Mouse (Mus musculus): Measurements from ENCODE around the gene Lrrc55. TPM values are rescaled to one million over a fixed set of nuclear protein-coding genes. Genes with fewer than 3 reads are reported as not detected.

Lrrc55 gene
- polyA plus RNA-seq, 1 experiment = not detected

DNA sequence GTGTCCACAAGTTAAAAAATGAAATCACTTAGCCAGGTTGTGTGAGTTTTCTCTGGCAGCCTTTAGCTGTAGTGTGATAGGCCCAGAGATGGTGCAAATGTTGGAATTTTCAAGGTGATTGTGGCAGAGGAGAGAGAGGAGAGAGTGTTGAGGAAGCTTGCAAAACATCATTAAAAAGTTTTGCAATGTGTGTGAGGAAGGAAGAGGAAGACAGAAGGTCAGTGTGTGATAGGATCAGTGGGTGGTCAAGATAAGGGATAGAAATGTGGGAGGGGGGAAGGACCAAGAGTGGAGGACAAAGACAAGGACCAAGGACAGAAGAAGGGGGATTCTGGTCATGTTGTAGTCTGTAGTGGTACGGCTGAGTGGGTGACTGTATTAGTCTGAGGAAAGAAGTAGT is 46.6 kb downstream of the Lrrc55 start:
- Histone ChIP-seq H3K27me3 (ENCODE audit: control insufficient read depth, insufficient read depth, low read length, poor library complexity, severe bottlenecking) (no peaks in the 10 kb centered on the region), H3K9ac (ENCODE audit: low read depth, poor library complexity, severe bottlenecking) (no peak overlapping the region), H3K4me3 (ENCODE audit: low read depth, low read length) (no peak overlapping the region), H3K27ac (ENCODE audit: insufficient read depth, low read length) (no peak overlapping the region), H3K4me1 (ENCODE audit: control insufficient read depth, insufficient read depth, low read length) (no peaks in the 10 kb centered on the region), H3K9me3 (replicated peaks; ENCODE audit: control insufficient read depth, insufficient read depth, low read length, poor library complexity, severe bottlenecking) (no peaks in the 10 kb centered on the region), H3K36me3 (ENCODE audit: control insufficient read depth, insufficient read depth, low read length, poor library complexity, severe bottlenecking) (no peaks in the 10 kb centered on the region)
- TF ChIP-seq CTCF (IDR thresholded peaks at IDR 0.05; ENCODE audit: low read depth, low read length) (no peak), POLR2A (IDR thresholded peaks at IDR 0.05; ENCODE audit: insufficient read depth, low read length) (no peak), EP300 (IDR thresholded peaks at IDR 0.05; ENCODE audit: insufficient read depth, low read depth, low read length) (no peak)

DNA sequence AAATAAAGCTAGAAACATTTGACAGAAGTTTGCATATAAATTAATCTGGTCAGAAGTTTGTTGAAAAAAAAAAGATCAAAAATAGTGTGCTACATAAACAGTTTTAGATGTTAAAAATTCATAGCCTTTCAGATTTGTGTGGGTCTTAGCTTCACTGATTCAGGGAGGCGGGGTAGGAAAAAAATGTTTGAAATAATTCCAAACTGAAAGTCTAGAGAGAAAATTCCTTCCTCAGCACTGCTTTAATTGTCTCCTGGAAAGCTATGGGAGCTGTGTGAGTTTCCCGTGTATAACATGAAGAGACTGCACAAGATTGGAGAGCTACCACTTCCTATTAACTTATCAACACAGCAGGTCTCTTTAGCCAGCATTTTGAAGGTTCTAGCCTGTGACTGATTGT is 49.5 kb downstream of the Lrrc55 start:
- Histone ChIP-seq H3K9me3 (replicated peaks; ENCODE audit: control insufficient read depth, insufficient read depth, low read length, poor library complexity, severe bottlenecking) (no peaks in the 10 kb centered on the region), H3K27ac (ENCODE audit: insufficient read depth, low read length) (no peak overlapping the region), H3K27me3 (ENCODE audit: control insufficient read depth, insufficient read depth, low read length, poor library complexity, severe bottlenecking) (no peaks in the 10 kb centered on the region), H3K4me1 (ENCODE audit: control insufficient read depth, insufficient read depth, low read length) (no peaks in the 10 kb centered on the region), H3K4me3 (ENCODE audit: low read depth, low read length) (no peak overlapping the region), H3K36me3 (ENCODE audit: control insufficient read depth, insufficient read depth, low read length, poor library complexity, severe bottlenecking) (no peaks in the 10 kb centered on the region), H3K9ac (ENCODE audit: low read depth, poor library complexity, severe bottlenecking) (no peak overlapping the region)
- TF ChIP-seq EP300 (IDR thresholded peaks at IDR 0.05; ENCODE audit: insufficient read depth, low read depth, low read length) (no peak), CTCF (IDR thresholded peaks at IDR 0.05; ENCODE audit: low read depth, low read length) (no peak), POLR2A (IDR thresholded peaks at IDR 0.05; ENCODE audit: insufficient read depth, low read length) (no peak)

DNA sequence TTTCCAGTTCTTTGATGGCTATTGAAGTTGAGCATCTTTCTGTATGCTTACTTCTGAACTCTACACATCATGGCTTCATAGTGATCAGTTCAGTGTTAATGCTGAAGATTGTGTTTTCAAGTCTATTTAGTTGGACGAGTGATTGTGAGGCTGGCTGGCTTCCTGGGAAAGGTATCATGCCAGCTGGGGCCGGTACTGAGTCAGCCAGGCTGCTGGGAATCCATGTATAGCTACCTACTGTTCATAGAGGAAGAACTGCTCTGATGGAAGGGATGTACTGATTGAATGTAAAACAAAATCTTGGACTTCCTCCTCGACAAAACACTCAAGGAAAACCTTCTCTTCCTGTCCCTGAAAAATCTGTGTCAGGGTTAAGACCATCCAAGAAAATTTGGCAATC is 51.7 kb downstream of the Lrrc55 start:
- H3K4me3 ChIP-seq (ENCODE audit: low read depth, low read length) = no peak overlapping the region
- no peak for TF ChIP-seq CTCF (IDR thresholded peaks at IDR 0.05; ENCODE audit: low read depth, low read length)
- no peak for TF ChIP-seq POLR2A (IDR thresholded peaks at IDR 0.05; ENCODE audit: insufficient read depth, low read length)
- no peak for TF ChIP-seq EP300 (IDR thresholded peaks at IDR 0.05; ENCODE audit: insufficient read depth, low read depth, low read length)
- H3K27ac ChIP-seq (ENCODE audit: insufficient read depth, low read length) = no peak overlapping the region
- no peaks in the 10 kb centered on the region for H3K36me3 ChIP-seq (ENCODE audit: control insufficient read depth, insufficient read depth, low read length, poor library complexity, severe bottlenecking)
- H3K27me3 ChIP-seq (ENCODE audit: control insufficient read depth, insufficient read depth, low read length, poor library complexity, severe bottlenecking) = no peaks in the 10 kb centered on the region
- no peaks in the 10 kb centered on the region for H3K9me3 ChIP-seq (replicated peaks; ENCODE audit: control insufficient read depth, insufficient read depth, low read length, poor library complexity, severe bottlenecking)
- H3K4me1 ChIP-seq (ENCODE audit: control insufficient read depth, insufficient read depth, low read length) = no peaks in the 10 kb centered on the region
- H3K9ac ChIP-seq (ENCODE audit: low read depth, poor library complexity, severe bottlenecking) = no peak overlapping the region

DNA sequence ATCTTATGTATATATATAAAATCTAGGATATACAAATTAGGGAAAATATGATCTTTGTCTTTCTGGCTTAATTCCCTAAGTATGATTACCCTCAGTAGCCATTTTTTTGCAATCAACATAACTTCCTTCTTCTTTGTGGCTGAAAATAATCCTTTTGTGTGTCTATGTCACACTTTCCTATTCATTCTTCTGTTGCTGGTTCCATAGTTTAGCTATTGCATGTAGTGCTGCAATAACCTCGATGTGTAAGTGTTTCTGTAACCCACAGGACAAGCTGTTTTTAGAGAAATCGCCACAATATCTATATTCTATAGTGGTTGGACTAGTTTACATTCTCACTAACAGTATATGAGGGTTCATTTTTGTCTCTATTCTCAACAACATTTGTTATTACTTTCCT is 52.1 kb downstream of the Lrrc55 start:
- TF ChIP-seq POLR2A (IDR thresholded peaks at IDR 0.05; ENCODE audit: insufficient read depth, low read length) = no peak
- TF ChIP-seq EP300 (IDR thresholded peaks at IDR 0.05; ENCODE audit: insufficient read depth, low read depth, low read length) = no peak
- no peak for TF ChIP-seq CTCF (IDR thresholded peaks at IDR 0.05; ENCODE audit: low read depth, low read length)
- Histone ChIP-seq H3K9me3 (replicated peaks; ENCODE audit: control insufficient read depth, insufficient read depth, low read length, poor library complexity, severe bottlenecking) (no peaks in the 10 kb centered on the region), H3K9ac (ENCODE audit: low read depth, poor library complexity, severe bottlenecking) (no peak overlapping the region), H3K4me1 (ENCODE audit: control insufficient read depth, insufficient read depth, low read length) (no peaks in the 10 kb centered on the region), H3K27ac (ENCODE audit: insufficient read depth, low read length) (no peak overlapping the region), H3K36me3 (ENCODE audit: control insufficient read depth, insufficient read depth, low read length, poor library complexity, severe bottlenecking) (no peaks in the 10 kb centered on the region), H3K27me3 (ENCODE audit: control insufficient read depth, insufficient read depth, low read length, poor library complexity, severe bottlenecking) (no peaks in the 10 kb centered on the region), H3K4me3 (ENCODE audit: low read depth, low read length) (no peak overlapping the region)

DNA sequence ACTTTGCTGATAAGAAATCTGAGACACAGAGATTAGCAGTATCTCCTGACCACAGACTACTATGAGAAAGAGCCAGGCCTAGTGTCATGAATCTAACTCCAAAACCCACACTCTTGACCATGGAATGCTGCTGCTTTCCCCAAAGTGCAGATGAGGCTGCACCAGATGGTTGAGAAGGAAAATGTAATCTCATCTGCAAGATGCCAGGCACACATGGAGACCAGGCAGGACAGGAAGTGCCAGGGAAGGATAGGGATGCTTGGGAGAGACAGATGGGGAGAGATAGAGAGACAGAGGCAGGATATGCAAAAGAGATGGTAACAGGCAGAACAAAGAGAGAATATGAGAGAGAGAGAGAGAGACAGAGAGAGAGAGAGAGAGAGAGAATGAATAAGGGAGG is 56.2 kb downstream of the Lrrc55 start:
- H3K9ac ChIP-seq (ENCODE audit: low read depth, poor library complexity, severe bottlenecking) = no peak overlapping the region
- no peak overlapping the region for H3K27ac ChIP-seq (ENCODE audit: insufficient read depth, low read length)
- no peaks in the 10 kb centered on the region for H3K36me3 ChIP-seq (ENCODE audit: control insufficient read depth, insufficient read depth, low read length, poor library complexity, severe bottlenecking)
- H3K9me3 ChIP-seq (replicated peaks; ENCODE audit: control insufficient read depth, insufficient read depth, low read length, poor library complexity, severe bottlenecking) = no peaks in the 10 kb centered on the region
- H3K4me1 ChIP-seq (ENCODE audit: control insufficient read depth, insufficient read depth, low read length) = no peaks in the 10 kb centered on the region
- no peak overlapping the region for H3K4me3 ChIP-seq (ENCODE audit: low read depth, low read length)
- H3K27me3 ChIP-seq (ENCODE audit: control insufficient read depth, insufficient read depth, low read length, poor library complexity, severe bottlenecking) = no peaks in the 10 kb centered on the region
- TF ChIP-seq POLR2A (IDR thresholded peaks at IDR 0.05; ENCODE audit: insufficient read depth, low read length) (no peak), EP300 (IDR thresholded peaks at IDR 0.05; ENCODE audit: insufficient read depth, low read depth, low read length) (no peak), CTCF (IDR thresholded peaks at IDR 0.05; ENCODE audit: low read depth, low read length) (no peak)

DNA sequence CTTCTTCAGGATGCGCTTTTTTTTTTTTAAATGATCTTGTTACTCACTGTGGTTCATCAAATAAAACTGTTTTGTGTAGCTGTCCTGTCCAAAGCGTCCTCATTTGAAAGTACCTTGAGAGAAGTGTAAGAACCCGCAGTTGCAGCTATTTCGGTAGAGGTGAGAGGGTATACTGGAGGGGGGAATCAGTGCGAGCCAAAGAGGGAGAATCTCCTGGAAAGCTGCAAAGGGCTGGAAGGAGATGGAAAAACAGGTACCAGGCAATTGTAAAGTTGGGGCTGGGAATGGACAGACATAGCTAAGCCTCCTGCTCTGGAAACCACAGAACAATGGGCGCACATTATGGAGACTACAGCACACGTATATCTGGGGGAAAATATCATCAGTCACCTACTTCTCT is 57.2 kb downstream of the Lrrc55 start:
- no peak overlapping the region for H3K27ac ChIP-seq (ENCODE audit: insufficient read depth, low read length)
- TF ChIP-seq CTCF (IDR thresholded peaks at IDR 0.05; ENCODE audit: low read depth, low read length) = no peak
- H3K27me3 ChIP-seq (ENCODE audit: control insufficient read depth, insufficient read depth, low read length, poor library complexity, severe bottlenecking) = no peaks in the 10 kb centered on the region
- H3K4me3 ChIP-seq (ENCODE audit: low read depth, low read length) = no peak overlapping the region
- H3K4me1 ChIP-seq (ENCODE audit: control insufficient read depth, insufficient read depth, low read length) = no peaks in the 10 kb centered on the region
- no peaks in the 10 kb centered on the region for H3K9me3 ChIP-seq (replicated peaks; ENCODE audit: control insufficient read depth, insufficient read depth, low read length, poor library complexity, severe bottlenecking)
- H3K9ac ChIP-seq (ENCODE audit: low read depth, poor library complexity, severe bottlenecking) = no peak overlapping the region
- no peaks in the 10 kb centered on the region for H3K36me3 ChIP-seq (ENCODE audit: control insufficient read depth, insufficient read depth, low read length, poor library complexity, severe bottlenecking)

All from ES-Bruce4 (cell line).